Mouse (Mus musculus): Measurements from ENCODE around the gene Tspan31.

- TF ChIP-seq CTCF (IDR thresholded peaks at IDR 0.05; ENCODE audit: low read depth, low read length): no peak
- TF ChIP-seq POLR2A (IDR thresholded peaks at IDR 0.05; ENCODE audit: borderline replicate concordance, low read depth, low read length): no peak
These were observed 51.6 kb downstream of the Tspan31 start for GRCm38 (mm10) chr10:127018422-127018821.

Measured in bone marrow macrophage, adult 2 months (primary cell).